In the genomic region with DNA sequence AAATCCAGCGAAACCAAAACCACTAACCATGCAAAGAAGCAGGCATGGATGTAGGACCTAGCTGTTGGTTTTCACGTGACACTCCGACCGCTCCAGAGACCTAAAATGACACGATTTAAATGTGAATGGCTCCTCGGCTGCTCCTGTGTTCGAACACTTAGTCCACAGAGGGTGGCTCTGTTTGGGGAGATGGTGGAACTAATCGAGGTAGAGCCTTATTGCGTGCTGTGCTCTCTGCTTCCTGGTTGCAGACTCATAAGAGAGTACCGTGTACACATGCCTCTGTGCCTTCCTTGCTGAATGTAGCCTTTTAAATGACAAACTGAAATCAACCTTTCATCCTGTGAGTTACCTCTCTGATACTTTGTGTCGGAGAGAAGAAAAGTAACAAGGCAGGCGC, we compare ENCODE assay signal across 17 mouse cellular contexts.
DNase-seq lines count a peak whose midpoint lies in the region; ATAC-seq and TF ChIP-seq lines count a peak whose summit lies in the region.
"Had no signal": no experiment of that assay in that cellular context is flagged by ENCODE, and none has a peak within 500 bp of the region (broad histone marks: within the 10 kb centered on the region; RNA-seq: fewer than 3 reads in every experiment).

No protein-coding gene starts in this region.

- peaks cover 7% of the 10 kb centered on the region; the same call in 1 of the 2 replicates for H3K4me1 ChIP-seq in forebrain, embryonic 11.5 days (replicated peaks; ENCODE audit: control insufficient read depth, insufficient read depth, low read length)
- peaks cover 13% of the 10 kb centered on the region for H3K4me1 ChIP-seq in forebrain, embryonic 16.5 days (replicated peaks; ENCODE audit: control insufficient read depth, insufficient read depth, low read length)
- H3K4me1 ChIP-seq in spleen, adult 2 months (ENCODE audit: control insufficient read depth, insufficient read depth, insufficient read length): peaks cover 4% of the 10 kb centered on the region; the same call in 1 of the 2 replicates
- H3K4me1 ChIP-seq in limb, embryonic 12.5 days (replicated peaks): peaks cover 66% of the 10 kb centered on the region
- H3K4me1 ChIP-seq in midbrain, embryonic 11.5 days (ENCODE audit: control insufficient read depth, insufficient read depth, low read length): peaks cover 7% of the 10 kb centered on the region; the same call in 1 of the 2 replicates
- no peaks in the 10 kb centered on the region for H3K4me1 ChIP-seq in liver, embryonic 11.5 days (replicated peaks; ENCODE audit: control insufficient read depth, insufficient read depth, low read length)
- H3K4me1 ChIP-seq: liver, embryonic 12.5 days had no signal

- H3K9ac ChIP-seq in forebrain, embryonic 11.5 days (ENCODE audit: low read length): no peak overlapping the region
- no peak overlapping the region for H3K9ac ChIP-seq in forebrain, embryonic 16.5 days (replicated peaks; ENCODE audit: low read depth, low read length)
- H3K9ac ChIP-seq in limb, embryonic 12.5 days (replicated peaks): no peak overlapping the region
- no peak overlapping the region for H3K9ac ChIP-seq in midbrain, embryonic 11.5 days (ENCODE audit: low read length)
- no peak overlapping the region for H3K9ac ChIP-seq in liver, embryonic 11.5 days (ENCODE audit: low read depth, low read length)
- H3K9ac ChIP-seq: forebrain, embryonic 13.5 days; liver, embryonic 12.5 days; lung, embryonic 15.5 days; neural tube, embryonic 13.5 days had no signal

- H3K9me3 ChIP-seq in forebrain, embryonic 11.5 days (ENCODE audit: control insufficient read depth, low read length): no peaks in the 10 kb centered on the region
- no peaks in the 10 kb centered on the region for H3K9me3 ChIP-seq in forebrain, embryonic 16.5 days (ENCODE audit: control insufficient read depth, low read length)
- no peaks in the 10 kb centered on the region for H3K9me3 ChIP-seq in limb, embryonic 12.5 days
- no peaks in the 10 kb centered on the region for H3K9me3 ChIP-seq in midbrain, embryonic 11.5 days (ENCODE audit: control insufficient read depth, low read length)
- H3K9me3 ChIP-seq in liver, embryonic 11.5 days (ENCODE audit: control insufficient read depth, low read length): no peaks in the 10 kb centered on the region
- H3K9me3 ChIP-seq: forebrain, embryonic 13.5 days; liver, embryonic 12.5 days; lung, embryonic 15.5 days; megakaryocyte, embryonic 14.5 days; neural tube, embryonic 13.5 days had no signal

- no peak overlapping the region for H3K27ac ChIP-seq in forebrain, embryonic 11.5 days (ENCODE audit: low read depth, low read length)
- H3K27ac ChIP-seq in forebrain, embryonic 16.5 days (ENCODE audit: low read length): no peak overlapping the region
- H3K27ac ChIP-seq in spleen, adult 2 months (ENCODE audit: insufficient read depth, low read length): peak overlapping the region; percentile 73
- H3K27ac ChIP-seq in limb, embryonic 12.5 days: peak overlapping the region; percentile 72
- H3K27ac ChIP-seq in midbrain, embryonic 11.5 days (ENCODE audit: low read depth, low read length): no peak overlapping the region
- H3K27ac ChIP-seq in liver, embryonic 11.5 days (ENCODE audit: low read depth, low read length): no peak overlapping the region
- H3K27ac ChIP-seq: forebrain, embryonic 13.5 days; liver, embryonic 12.5 days; neural tube, embryonic 13.5 days had no signal

- WGBS in forebrain, embryonic 11.5 days: 63% methylated on average over 12 of the region's 12 CpGs
- 61% methylated on average over 12 of the region's 12 CpGs for WGBS in forebrain, embryonic 16.5 days
- WGBS in spleen, adult 2 months: 87% methylated on average over 12 of the region's 12 CpGs
- 63% methylated on average over 12 of the region's 12 CpGs for WGBS in limb, embryonic 12.5 days
- 60% methylated on average over 12 of the region's 12 CpGs for WGBS in midbrain, embryonic 11.5 days
- WGBS in liver, embryonic 11.5 days: 76% methylated on average over 12 of the region's 12 CpGs

- TF ChIP-seq CTCF in spleen, adult 2 months (IDR thresholded peaks at IDR 0.05; ENCODE audit: extremely low read depth, insufficient read depth, insufficient read length, insufficient replicate concordance): no peak

- no peaks in the 10 kb centered on the region for H3K27me3 ChIP-seq in forebrain, embryonic 11.5 days (ENCODE audit: control insufficient read depth, insufficient read depth, low read length)
- H3K27me3 ChIP-seq in forebrain, embryonic 16.5 days (replicated peaks; ENCODE audit: control insufficient read depth, insufficient read depth, low read length): no peaks in the 10 kb centered on the region
- H3K27me3 ChIP-seq in spleen, adult 2 months (ENCODE audit: control insufficient read depth, insufficient read depth, low read length): no peaks in the 10 kb centered on the region
- H3K27me3 ChIP-seq in limb, embryonic 12.5 days: no peaks in the 10 kb centered on the region
- H3K27me3 ChIP-seq in midbrain, embryonic 11.5 days (ENCODE audit: control insufficient read depth, insufficient read depth, low read length): no peaks in the 10 kb centered on the region
- H3K27me3 ChIP-seq in liver, embryonic 11.5 days (replicated peaks; ENCODE audit: control insufficient read depth, insufficient read depth, low read length): no peaks in the 10 kb centered on the region
- H3K27me3 ChIP-seq: forebrain, embryonic 13.5 days; liver, embryonic 12.5 days; lung, embryonic 15.5 days; megakaryocyte, embryonic 14.5 days; neural tube, embryonic 13.5 days had no signal

- H3K4me3 ChIP-seq in forebrain, embryonic 11.5 days (ENCODE audit: low read depth, low read length): no peak overlapping the region
- H3K4me3 ChIP-seq in forebrain, embryonic 16.5 days (replicated peaks; ENCODE audit: low read length): no peak overlapping the region
- H3K4me3 ChIP-seq in spleen, adult 2 months (ENCODE audit: extremely low read depth, insufficient read depth, insufficient read length): no peak overlapping the region
- no peak overlapping the region for H3K4me3 ChIP-seq in limb, embryonic 12.5 days (replicated peaks)
- no peak overlapping the region for H3K4me3 ChIP-seq in midbrain, embryonic 11.5 days (ENCODE audit: low read depth, low read length)
- no peak overlapping the region for H3K4me3 ChIP-seq in liver, embryonic 11.5 days (ENCODE audit: low read depth, low read length)
- H3K4me3 ChIP-seq: forebrain, embryonic 13.5 days; liver, embryonic 12.5 days; lung, embryonic 15.5 days; megakaryocyte, embryonic 14.5 days; neural tube, embryonic 13.5 days had no signal

- peak; percentile 11 for DNase-seq in forebrain, embryonic 11.5 days (ENCODE audit: low spot score)
- DNase-seq in spleen, adult 2 months (ENCODE audit: low read depth in 1 of 2, low spot score in 2 of 2): no peak
- DNase-seq in spleen, postnatal 4 days (ENCODE audit: low spot score in 2 of 2): no peak
- DNase-seq in midbrain, embryonic 11.5 days (ENCODE audit: low spot score, missing footprints): no peak
- no peak for DNase-seq in liver, embryonic 11.5 days (ENCODE audit: low spot score)
- DNase-seq in lung, postnatal 25 days (ENCODE audit: low spot score): no peak
- DNase-seq: cerebellum, adult 9-11 months; embryo, embryonic 11 days; kidney, postnatal 10 days; layer of hippocampus, adult 9-11 months had no signal

- H3K4me2 ChIP-seq in forebrain, embryonic 11.5 days (ENCODE audit: low read depth, low read length, severe bottlenecking): no peak overlapping the region
- H3K4me2 ChIP-seq in forebrain, embryonic 16.5 days (ENCODE audit: low read length): no peak overlapping the region
- H3K4me2 ChIP-seq in limb, embryonic 12.5 days: no peak overlapping the region
- no peak overlapping the region for H3K4me2 ChIP-seq in midbrain, embryonic 11.5 days
- H3K4me2 ChIP-seq in liver, embryonic 11.5 days: no peak overlapping the region
- H3K4me2 ChIP-seq: forebrain, embryonic 13.5 days; liver, embryonic 12.5 days; lung, embryonic 15.5 days; neural tube, embryonic 13.5 days had no signal

- no peak for TF ChIP-seq POLR2A in spleen, adult 2 months (IDR thresholded peaks at IDR 0.05; ENCODE audit: low read depth, low read length)

- H3K36me3 ChIP-seq in forebrain, embryonic 11.5 days (ENCODE audit: control insufficient read depth, insufficient read depth, low read length): no peaks in the 10 kb centered on the region
- no peaks in the 10 kb centered on the region for H3K36me3 ChIP-seq in forebrain, embryonic 16.5 days (ENCODE audit: control insufficient read depth, insufficient read depth)
- H3K36me3 ChIP-seq in spleen, adult 2 months (ENCODE audit: control insufficient read depth, insufficient read depth, low read length): no peaks in the 10 kb centered on the region
- H3K36me3 ChIP-seq in limb, embryonic 12.5 days: no peaks in the 10 kb centered on the region
- H3K36me3 ChIP-seq in midbrain, embryonic 11.5 days (ENCODE audit: control insufficient read depth, insufficient read depth, low read length): no peaks in the 10 kb centered on the region
- no peaks in the 10 kb centered on the region for H3K36me3 ChIP-seq in liver, embryonic 11.5 days (ENCODE audit: control insufficient read depth, insufficient read depth, low read length)
- H3K36me3 ChIP-seq: liver, embryonic 12.5 days; lung, embryonic 15.5 days; neural tube, embryonic 13.5 days had no signal

- ATAC-seq in forebrain, embryonic 11.5 days (replicated peaks; ENCODE audit: low FRiP score): no peak
- no peak for ATAC-seq in forebrain, embryonic 16.5 days
- ATAC-seq in limb, embryonic 12.5 days (ENCODE audit: insufficient number of reproducible peaks, insufficient read depth, low FRiP score, low TSS enrichment, low read depth): no peak
- ATAC-seq in midbrain, embryonic 11.5 days (ENCODE audit: low FRiP score): no peak
- ATAC-seq in liver, embryonic 11.5 days (replicated peaks; ENCODE audit: low FRiP score): no peak
- ATAC-seq: forebrain, embryonic 13.5 days; liver, embryonic 12.5 days had no signal

Comparison
In these comparisons a context has a peak if more than half of its experiments do, and no peak if none do; other contexts are left out.
1. H3K27ac ChIP-seq: peak in spleen, adult 2 months (single experiment) and limb, embryonic 12.5 days (single experiment); none in forebrain, embryonic 11.5 days (single experiment), forebrain, embryonic 16.5 days (single experiment), midbrain, embryonic 11.5 days (single experiment) and liver, embryonic 11.5 days (single experiment).